Mouse (Mus musculus): ENCODE data around the gene Mpv17l2.

- TF ChIP-seq CTCF (IDR thresholded peaks at IDR 0.05; ENCODE audit: borderline replicate concordance, extremely low read depth, insufficient read depth, insufficient read length) (no peak), POLR2A (IDR thresholded peaks at IDR 0.05; ENCODE audit: borderline replicate concordance, extremely low read depth, insufficient read depth, insufficient read length, poor library complexity, severe bottlenecking) (no peak)
These were observed 11.6 kb downstream of the Mpv17l2 start for GRCm38 (mm10) chr8:70749097-70749674.

All from brain, embryonic 14.5 days (tissue).